Mouse (Mus musculus): ENCODE measurements around the gene Plekha1. TPM values are rescaled to one million over a fixed set of nuclear protein-coding genes. Genes with fewer than 3 reads are reported as not detected.

Gene Plekha1
- total RNA-seq, 2 experiments from 2014 or later, result 27.6 to 29.3 TPM

- DNase-seq (ENCODE audit: low spot score), result no peak
Measured at GRCm38 (mm10) chr7:130857973-130858372, 7.6 kb upstream of the Plekha1 start.

GRCm38 (mm10) chr7:130859926-130860325 is 5.6 kb upstream of the Plekha1 start:
- DNase-seq (ENCODE audit: low spot score), result no peak

DNA sequence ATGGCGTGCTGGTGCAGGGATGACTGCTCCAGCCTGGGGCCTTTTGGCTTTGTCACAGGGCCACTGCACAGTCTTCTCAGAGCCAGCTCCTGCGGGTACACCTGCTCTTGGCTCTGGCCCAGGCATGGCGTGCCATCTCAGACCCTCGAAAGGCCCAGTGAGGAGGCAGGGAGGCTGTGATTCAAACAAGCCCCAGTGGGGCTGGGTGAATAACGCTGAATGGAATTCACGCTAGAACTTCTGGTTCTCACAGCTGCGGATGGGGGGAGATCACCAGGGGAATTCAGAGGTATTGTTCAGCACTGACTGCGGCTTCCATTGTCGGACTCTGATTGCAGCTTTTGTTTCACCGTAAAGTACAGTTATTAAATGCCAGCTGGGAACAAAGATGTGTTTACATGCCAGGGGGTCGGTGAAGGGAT is 4.8 kb upstream of the Plekha1 start:
- no peak for DNase-seq (ENCODE audit: low spot score)

DNA sequence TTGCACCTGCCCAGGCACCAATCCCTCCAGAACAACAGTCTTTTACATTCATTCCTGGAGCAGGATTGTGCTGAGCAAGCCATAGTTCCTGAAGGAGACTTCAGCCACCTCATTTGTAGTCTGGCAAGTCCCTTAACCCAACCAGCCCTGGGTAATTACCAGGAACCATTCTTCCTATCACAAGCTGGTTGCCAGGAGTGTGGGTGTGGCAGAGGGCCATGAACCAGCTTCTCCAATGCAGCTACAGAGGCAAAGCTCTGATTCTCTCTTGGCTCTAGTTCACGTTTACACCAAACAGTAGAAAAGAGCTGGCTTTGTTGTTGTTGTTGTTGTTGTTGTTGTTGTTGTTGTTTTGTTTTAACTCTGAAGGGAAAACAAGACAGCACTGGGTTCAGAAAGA is 3.1 kb upstream of the Plekha1 start:
- no peak for DNase-seq (ENCODE audit: low spot score)

- DNase-seq (ENCODE audit: low spot score), result no peak
Measured at GRCm38 (mm10) chr7:130864711-130865110, 845 bp upstream of the Plekha1 start.

GRCm38 (mm10) chr7:130866640-130867039 is 1.1 kb downstream of the Plekha1 start:
- DNase-seq (ENCODE audit: low spot score), result no peak

DNA sequence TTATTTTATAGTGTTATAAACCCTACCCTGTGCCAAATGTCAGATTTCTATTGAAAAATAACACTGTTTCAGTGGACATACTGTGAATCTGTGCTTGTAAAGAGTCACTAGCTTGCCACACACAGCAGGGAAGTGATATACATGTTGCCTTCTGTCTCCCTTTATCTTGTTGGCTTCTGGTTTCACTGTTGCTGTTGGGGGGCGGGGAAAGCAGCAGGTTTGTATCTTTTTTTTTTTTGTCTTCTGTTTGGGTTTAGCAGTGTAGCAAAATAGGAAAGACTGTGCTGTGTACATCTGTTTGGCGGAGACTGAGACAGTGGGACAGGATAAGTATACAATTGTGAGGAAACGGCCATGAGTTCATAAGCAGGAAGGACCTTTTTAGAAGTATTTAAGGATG is 1.7 kb downstream of the Plekha1 start:
- DNase-seq (ENCODE audit: low spot score), result no peak

DNA sequence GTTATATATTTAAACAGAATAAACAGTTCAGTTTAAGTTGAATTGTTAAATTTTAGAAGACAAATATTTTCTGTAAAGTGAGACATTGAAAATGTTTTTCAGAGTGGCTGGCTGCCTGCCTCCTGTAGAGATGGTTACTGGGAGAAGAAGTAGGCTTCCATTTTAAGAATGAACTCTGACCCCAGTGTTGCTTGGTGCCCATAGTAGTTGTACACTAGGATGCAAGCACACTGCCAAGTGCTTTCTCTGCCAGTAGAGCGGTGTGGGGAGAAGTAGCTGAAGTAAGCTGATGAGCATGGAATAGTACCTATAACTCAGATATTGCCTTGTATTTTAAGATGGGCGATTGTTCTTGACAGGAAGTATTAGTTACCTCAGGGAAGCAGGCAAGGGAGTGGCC is 18.6 kb downstream of the Plekha1 start:
- peak; percentile 39 for DNase-seq (ENCODE audit: low spot score)

GRCm38 (mm10) chr7:130886246-130886645 is 20.7 kb downstream of the Plekha1 start:
- no peak for DNase-seq (ENCODE audit: low spot score)

DNA sequence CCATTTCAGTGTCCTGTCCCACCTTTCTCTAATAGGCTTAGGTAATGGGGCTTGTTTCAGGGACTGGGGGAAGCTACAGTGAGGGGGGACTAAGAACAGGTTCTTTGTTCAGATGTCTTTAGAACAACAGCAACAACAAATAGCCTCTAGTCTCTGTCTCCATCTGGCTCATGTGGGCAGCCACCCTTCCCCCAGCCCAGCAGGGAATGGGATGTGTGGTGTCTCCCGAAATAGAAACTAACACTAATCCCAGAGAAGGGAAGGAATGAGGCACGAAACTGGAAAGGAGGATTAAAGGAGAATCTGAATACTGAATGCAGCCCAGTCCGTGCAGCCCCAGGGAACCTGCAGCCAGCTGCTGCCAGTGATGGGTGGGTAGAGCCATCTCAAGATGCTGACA is 22.4 kb downstream of the Plekha1 start:
- DNase-seq (ENCODE audit: low spot score), result peak; percentile 6

GRCm38 (mm10) chr7:130890871-130891270 is 25.3 kb downstream of the Plekha1 start:
- no peak for DNase-seq (ENCODE audit: low spot score)

DNA sequence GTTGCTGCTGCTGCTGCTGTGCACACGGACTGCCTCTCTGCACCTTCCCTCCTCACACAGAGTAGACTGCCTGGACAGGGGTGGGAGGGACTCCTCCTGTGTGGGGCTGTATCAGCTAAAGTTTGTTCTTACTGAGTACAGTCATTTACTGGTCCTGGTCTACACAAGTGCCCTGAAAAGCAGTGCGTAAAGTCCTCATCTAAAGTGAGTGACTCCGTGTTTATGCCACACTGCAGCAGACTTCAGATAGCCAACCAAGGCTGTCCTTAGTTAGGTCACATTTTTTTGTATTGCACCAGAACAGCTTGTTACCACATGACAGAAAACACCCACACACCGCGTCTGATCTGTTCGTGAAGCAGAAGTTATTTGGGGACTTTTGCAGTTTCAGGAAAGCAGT is 27.4 kb downstream of the Plekha1 start:
- DNase-seq (ENCODE audit: low spot score), result peak; percentile 21

- no peak for DNase-seq (ENCODE audit: low spot score)
Measured at GRCm38 (mm10) chr7:130894931-130895617, 29.5 kb downstream of the Plekha1 start.

DNA sequence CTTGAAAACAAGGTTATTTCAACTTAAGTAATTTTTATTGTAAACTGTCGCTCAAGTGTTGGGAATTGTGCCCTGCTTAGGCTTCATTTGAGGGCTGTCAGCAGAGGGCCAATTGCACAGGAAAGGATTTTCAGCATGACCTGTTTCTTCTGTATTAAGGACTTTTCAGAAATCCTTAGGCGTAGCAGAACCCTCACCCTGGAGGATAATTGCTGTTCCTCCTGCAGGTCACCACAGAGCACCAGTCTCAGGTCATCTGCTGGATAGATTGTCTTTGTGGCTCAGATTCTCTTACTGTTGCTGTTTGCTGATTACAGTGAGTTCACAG is 30.0 kb downstream of the Plekha1 start:
- DNase-seq (ENCODE audit: low spot score), result no peak

DNA sequence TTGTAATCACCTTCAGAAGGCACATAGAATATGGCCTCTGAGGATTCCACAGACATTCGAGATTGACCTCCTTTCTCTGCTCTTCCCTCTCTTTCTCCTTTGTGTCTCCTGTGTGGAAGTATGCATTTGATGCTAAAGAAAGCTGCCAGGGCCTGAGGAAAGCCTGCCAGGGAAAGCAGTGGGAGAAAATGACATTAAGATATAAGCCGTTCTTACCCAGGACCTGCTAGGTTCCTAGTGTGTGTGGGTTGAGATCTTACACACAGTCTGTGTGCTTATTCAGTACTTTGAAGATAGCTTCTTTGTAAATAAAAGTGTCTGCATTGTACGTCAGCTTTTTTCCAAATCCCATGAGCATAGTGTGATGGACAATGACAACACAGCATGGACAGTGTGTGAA is 30.5 kb downstream of the Plekha1 start:
- no peak for DNase-seq (ENCODE audit: low spot score)

DNA sequence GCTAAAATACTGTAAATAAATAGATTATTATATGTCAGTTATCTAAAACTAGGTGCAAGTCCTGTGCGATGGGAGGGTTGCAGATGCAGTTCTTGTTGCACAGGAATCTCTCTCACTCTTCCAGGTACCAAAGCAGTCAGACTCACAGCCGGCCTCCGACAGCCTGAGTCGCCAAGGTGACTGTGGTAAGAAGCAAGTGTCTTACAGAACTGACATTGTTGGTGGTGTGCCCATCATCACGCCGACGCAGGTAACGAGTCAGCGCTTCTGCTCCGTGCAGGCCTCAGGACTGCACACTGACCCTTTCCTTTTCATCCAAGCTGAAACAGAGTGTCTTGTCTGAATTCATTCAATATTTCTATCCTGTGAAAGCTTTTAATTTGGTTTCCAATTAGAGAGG is 31.6 kb downstream of the Plekha1 start:
- no peak for DNase-seq (ENCODE audit: low spot score)

GRCm38 (mm10) chr7:130898373-130898772 is 32.8 kb downstream of the Plekha1 start:
- no peak for DNase-seq (ENCODE audit: low spot score)

GRCm38 (mm10) chr7:130900233-130900848 is 34.8 kb downstream of the Plekha1 start:
- no peak for DNase-seq (ENCODE audit: low spot score)

DNA sequence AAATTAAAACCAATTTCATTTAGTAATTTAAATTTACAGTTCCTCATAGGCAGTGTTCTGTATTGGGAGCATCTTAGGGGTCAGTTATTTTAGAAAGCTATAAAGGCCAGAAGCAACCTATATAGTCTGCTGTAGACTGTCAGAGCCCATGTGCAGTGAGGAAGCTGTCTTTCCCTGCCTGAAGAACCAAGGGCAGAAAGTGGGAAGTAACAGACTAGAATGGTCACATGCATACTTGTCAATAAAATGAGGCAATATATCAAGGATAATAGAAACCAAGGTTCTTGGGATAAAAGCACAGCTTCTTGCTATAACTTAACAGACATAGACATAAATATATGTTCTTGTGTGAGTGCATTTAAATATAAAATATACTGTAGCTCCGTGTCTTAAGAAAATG is 37.4 kb downstream of the Plekha1 start:
- no peak for DNase-seq (ENCODE audit: low spot score)

GRCm38 (mm10) chr7:130903505-130904074 is 38.0 kb downstream of the Plekha1 start:
- no peak for DNase-seq (ENCODE audit: low spot score)

- no peak for DNase-seq (ENCODE audit: low spot score)
Measured at GRCm38 (mm10) chr7:130904571-130905365, 39.2 kb downstream of the Plekha1 start.

DNA sequence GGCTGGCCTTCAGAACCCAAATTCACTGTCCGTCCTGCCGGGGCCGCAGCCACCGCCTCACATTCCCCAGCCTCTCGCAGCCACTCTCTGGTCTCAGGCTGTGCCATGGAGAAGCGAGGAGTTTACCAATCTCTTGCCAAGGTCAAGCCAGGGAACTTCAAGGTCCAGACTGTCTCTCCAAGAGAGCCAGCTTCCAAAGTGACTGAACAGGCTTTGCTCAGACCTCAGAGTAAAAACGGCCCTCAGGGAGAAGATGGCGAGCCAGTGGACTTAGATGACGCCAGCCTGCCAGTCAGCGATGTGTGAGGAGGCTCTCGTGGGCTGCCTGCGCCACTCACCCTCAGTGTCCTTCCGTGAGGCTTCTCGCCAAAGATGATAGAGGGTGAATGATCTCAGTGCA is 45.3 kb downstream of the Plekha1 start:
- DNase-seq (ENCODE audit: low spot score), result no peak

All from gastrocnemius, adult 18-20 months (tissue).